Mouse (Mus musculus) right cerebral cortex, postnatal 14 days (tissue): ENCODE results near the gene Pex11b.
A peak's percentile ranks its signal among the peaks of the same experiment; 100 is the strongest.
"Not testable (repeated sequence)": the region's sequence is repeated elsewhere in the genome, so short reads cannot be mapped to it uniquely, and the experiment has no call there.

Source experiments
- DNase-seq: peaks from one replicate; pipeline ENCODE4 v3.0.0; 2022

Gene Pex11b

GRCm38 (mm10) chr3:96629729-96630600 lies 5.2 kb upstream of the Pex11b start, which contains the start of gene Rbm8a:
Gene Rbm8a, plus strand, starts transcription at chr3:96629933.
- peak; percentile 95 for DNase-seq

GRCm38 (mm10) chr3:96632058-96632457 lies 3.1 kb upstream of the Pex11b start:
- no peak for DNase-seq

GRCm38 (mm10) chr3:96634015-96634414 lies 1.2 kb upstream of the Pex11b start:
- DNase-seq, result no peak

- DNase-seq, result no peak
Measured at GRCm38 (mm10) chr3:96635906-96636305, 730 bp downstream of the Pex11b start.

- DNase-seq, result no peak
Measured at GRCm38 (mm10) chr3:96636448-96636847, 1.3 kb downstream of the Pex11b start.

GRCm38 (mm10) chr3:96639219-96639618 lies 4.0 kb downstream of the Pex11b start:
- DNase-seq, result peak; percentile 48

GRCm38 (mm10) chr3:96645018-96645649 lies 10.0 kb downstream of the Pex11b start, which contains the start of gene Itga10:
Gene Itga10, plus strand, starts transcription at chr3:96645584.
- peak; percentile 45 for DNase-seq

- no peak for DNase-seq
Measured at GRCm38 (mm10) chr3:96647365-96647764, 12.2 kb downstream of the Pex11b start.

GRCm38 (mm10) chr3:96660901-96661300 lies 25.7 kb downstream of the Pex11b start:
- no peak for DNase-seq

- DNase-seq, result no peak
Measured at GRCm38 (mm10) chr3:96662731-96663316, 27.6 kb downstream of the Pex11b start.

GRCm38 (mm10) chr3:96663432-96664239 lies 28.5 kb downstream of the Pex11b start:
- DNase-seq, result peak; percentile 86

- DNase-seq, result not testable (repeated sequence)
Measured at GRCm38 (mm10) chr3:96665732-96666363, 30.7 kb downstream of the Pex11b start.

GRCm38 (mm10) chr3:96666916-96667315 lies 31.7 kb downstream of the Pex11b start:
- no peak for DNase-seq

- DNase-seq, result no peak
Measured at GRCm38 (mm10) chr3:96667316-96667715, 32.1 kb downstream of the Pex11b start.

GRCm38 (mm10) chr3:96668424-96669067 lies 33.4 kb downstream of the Pex11b start:
- no peak for DNase-seq

GRCm38 (mm10) chr3:96669727-96670468 lies 34.7 kb downstream of the Pex11b start, which contains the start of gene Ankrd35:
Gene Ankrd35, plus strand, starts transcription at chr3:96670131.
- DNase-seq, result peak; percentile 69

- DNase-seq, result no peak
Measured at GRCm38 (mm10) chr3:96671519-96671918, 36.3 kb downstream of the Pex11b start.

GRCm38 (mm10) chr3:96673514-96673913 lies 38.3 kb downstream of the Pex11b start:
- DNase-seq, result no peak

GRCm38 (mm10) chr3:96674442-96674841 lies 39.3 kb downstream of the Pex11b start:
- DNase-seq, result no peak

GRCm38 (mm10) chr3:96675171-96675570 lies 40.0 kb downstream of the Pex11b start:
- DNase-seq, result no peak

GRCm38 (mm10) chr3:96675690-96676089 lies 40.5 kb downstream of the Pex11b start:
- no peak for DNase-seq
